Mouse (Mus musculus) ES-E14 (cell line): ENCODE results near the gene Dnm2.
"Not testable (repeated sequence)": the region's sequence is repeated elsewhere in the genome, so short reads cannot be mapped to it uniquely, and the experiment has no call there.

Experiments
- CHD2 ChIP-seq: IDR thresholded peaks from 2 replicates; pipeline ENCODE4 v1.6.1; 2014; ENCODE audit warnings: mild to moderate bottlenecking, low read depth, low read length, inconsistent platforms
- HCFC1 ChIP-seq: IDR thresholded peaks from 2 replicates; pipeline ENCODE4 v1.6.1; 2012; ENCODE audit warnings: low read length, inconsistent platforms, borderline replicate concordance; ENCODE audit not compliant: insufficient read depth
- MAFK ChIP-seq: IDR thresholded peaks from 2 replicates; pipeline ENCODE4 v1.6.1; 2014; ENCODE audit warnings: mild to moderate bottlenecking, low read depth, low read length, inconsistent platforms; ENCODE audit not compliant: insufficient read depth
- ZC3H11A ChIP-seq: IDR thresholded peaks from 2 replicates; pipeline ENCODE4 v1.6.1; 2012; ENCODE audit warnings: low read depth, mild to moderate bottlenecking, inconsistent platforms, low read length, borderline replicate concordance
- ZNF384 ChIP-seq: IDR thresholded peaks from 2 replicates; pipeline ENCODE4 v1.6.1; 2012; ENCODE audit warnings: low read depth, low read length, inconsistent platforms

- not testable (repeated sequence) for TF ChIP-seq CHD2, ZC3H11A, HCFC1, MAFK
- TF ChIP-seq ZNF384: peak; percentile 64; the same call in 1 of the 2 replicates
Measured at GRCm38 (mm10) chr9:21488246-21488645, 63.5 kb downstream of the Dnm2 start.
